Mouse (Mus musculus): ENCODE measurements around the gene Myo16.

The Myo16 gene

DNA sequence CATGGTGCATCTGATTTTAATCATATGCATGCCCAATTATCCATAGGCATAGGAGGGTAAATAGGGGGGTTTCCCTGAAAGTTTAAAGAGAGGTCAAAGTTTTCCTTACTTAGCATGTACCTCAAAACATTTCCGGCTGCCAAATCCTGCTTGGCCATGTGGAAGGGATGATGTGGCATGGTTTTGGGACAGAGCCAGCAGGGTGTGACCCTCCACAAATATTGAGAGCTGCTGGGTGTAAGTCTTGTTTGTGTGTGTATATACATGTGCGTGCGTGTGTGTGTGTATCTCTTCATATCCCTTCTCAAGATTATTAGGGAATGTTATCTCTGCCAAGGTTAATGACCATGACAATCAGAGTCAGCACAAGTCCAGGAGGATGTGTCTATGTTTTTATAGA is 150.3 kb downstream of the Myo16 start:
- DNase-seq (ENCODE audit: low spot score in 2 of 2), result no peak

GRCm38 (mm10) chr8:10304721-10305120 is 151.0 kb downstream of the Myo16 start:
- no peak for DNase-seq (ENCODE audit: low spot score in 2 of 2)

DNA sequence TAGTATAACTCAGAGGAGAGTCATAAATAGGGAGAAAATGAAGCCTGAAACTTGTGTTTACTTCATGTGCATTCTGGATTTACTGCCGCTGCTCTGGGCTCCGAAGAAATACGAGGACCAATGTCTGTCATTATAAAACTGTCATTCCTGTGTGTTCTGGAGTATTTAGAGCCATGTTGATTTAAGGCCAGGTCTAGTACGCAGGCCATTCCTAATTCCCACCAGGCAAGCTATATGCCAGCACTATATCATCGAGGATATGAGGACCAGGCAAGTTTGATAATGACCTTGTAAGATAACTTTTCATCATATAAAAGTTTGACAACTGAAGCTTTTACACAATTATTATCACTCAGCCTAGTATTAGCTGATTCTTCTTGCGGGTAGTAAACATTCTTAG is 153.6 kb downstream of the Myo16 start:
- DNase-seq (ENCODE audit: low spot score in 2 of 2), result no peak

DNA sequence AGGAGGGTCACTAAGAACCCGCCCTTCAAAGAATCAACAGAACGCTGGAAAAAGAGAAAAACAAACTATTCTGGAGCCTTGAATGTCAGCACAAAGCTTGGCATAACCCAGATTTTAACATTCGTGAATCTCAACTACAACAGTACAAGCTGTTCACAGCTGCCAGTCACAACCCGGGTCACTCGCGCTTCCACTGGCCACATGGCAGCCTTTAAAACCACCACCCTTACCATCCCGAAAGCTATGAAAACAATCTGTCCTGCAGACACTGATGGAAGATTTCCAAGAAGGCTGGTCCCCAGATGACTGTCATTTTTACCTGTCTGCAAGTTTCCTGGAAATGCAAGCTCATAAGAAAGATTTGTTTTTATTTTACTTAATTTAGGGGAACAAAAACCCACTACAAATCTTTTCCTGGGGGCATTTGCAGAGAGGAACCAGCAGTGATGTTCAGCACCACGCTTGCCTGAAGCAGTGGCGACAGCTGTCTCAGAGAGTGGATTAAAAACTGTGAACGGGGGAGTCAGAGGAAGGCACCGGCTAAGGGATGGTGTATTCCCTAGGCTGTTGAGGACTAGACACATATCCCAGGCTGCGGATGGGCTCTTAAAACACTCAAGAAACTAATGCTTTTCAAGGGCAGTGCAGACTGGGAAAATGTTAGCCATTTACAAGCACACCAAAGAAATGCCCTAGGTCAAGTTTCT is 154.2 kb downstream of the Myo16 start:
- DNase-seq (ENCODE audit: low spot score in 2 of 2), result no peak

DNA sequence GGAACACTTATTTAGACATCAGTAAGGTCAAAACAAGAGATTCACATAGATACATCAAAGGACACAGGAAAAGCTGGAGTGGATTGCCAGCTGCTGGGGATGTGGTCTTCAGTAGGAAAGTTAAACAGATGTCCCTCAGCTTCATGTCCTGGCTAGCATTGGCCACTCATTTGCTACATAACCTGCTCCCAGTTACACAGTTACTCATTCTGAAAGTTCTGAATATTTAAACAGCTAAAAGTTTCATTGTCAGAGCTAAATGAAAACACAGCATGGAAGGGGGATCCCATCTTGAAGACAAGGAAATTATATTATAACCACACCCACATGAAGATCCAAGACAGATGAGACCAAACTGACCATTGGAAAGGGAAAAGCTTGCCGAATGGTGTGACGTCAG is 156.8 kb downstream of the Myo16 start:
- DNase-seq (ENCODE audit: low spot score in 2 of 2), result no peak

DNA sequence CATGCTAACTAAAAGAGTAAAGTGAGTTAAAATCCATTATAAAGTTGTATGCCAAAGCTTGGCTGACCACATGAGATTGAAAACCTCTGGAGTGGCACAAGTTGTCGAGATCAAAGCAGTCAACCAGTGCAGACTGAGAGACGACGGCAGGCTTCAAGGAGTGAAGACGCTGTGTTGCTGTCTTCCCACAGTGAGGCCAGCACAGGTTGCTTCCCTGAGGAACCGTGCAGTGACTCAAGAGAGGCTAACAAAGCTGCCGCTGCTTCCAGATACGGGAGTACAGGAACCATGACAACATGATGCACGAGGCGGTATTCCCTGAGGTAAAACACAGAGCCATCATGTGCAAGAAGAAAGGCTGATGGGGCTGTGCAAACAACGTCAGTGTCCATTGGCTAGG is 158.6 kb downstream of the Myo16 start:
- DNase-seq (ENCODE audit: low spot score in 2 of 2), result no peak

- no peak for DNase-seq (ENCODE audit: low spot score in 2 of 2)
These were observed 162.5 kb downstream of the Myo16 start for GRCm38 (mm10) chr8:10316201-10316600.

DNA sequence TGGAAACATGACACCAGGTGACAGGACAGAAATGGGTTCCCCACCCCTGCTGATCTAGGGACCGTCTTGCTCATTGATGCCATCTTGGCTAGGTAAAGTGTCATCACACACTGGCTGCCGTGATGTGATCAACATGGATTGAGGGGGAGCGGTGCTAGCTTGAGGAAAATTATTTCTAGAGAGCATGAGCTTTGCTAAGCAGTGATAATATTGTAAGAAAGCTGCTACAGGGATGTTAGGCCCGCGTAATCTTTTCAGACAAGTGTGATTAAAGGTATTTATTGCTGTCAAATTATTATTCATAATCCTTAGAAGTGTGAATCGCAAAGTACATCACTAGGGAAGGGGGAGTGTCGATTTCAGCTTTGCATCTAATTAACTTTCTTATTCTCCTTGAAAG is 164.4 kb downstream of the Myo16 start:
- DNase-seq (ENCODE audit: low spot score in 2 of 2), result no peak

GRCm38 (mm10) chr8:10350451-10350850 is 196.7 kb downstream of the Myo16 start:
- DNase-seq (ENCODE audit: low spot score in 2 of 2), result no peak

DNA sequence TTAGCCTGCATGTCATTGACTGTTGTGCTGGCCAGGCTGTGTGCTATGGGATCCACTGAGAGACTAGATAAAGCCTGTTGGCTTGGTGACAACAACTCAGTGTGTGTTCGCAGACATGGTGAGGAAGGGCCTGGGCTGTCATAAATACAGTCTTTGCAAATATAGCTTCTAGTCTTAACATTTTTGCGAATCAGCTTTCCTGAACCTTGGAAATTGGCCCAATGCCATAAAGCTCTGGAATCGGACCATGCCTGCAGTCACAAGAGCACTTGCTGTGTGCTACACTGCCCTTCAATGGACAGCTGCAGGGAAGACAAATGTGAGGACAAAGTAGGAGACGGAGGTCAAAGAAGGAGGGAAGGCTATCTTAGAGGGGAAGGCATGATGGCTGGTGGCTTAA is 205.0 kb downstream of the Myo16 start:
- no peak for DNase-seq (ENCODE audit: low spot score in 2 of 2)

DNA sequence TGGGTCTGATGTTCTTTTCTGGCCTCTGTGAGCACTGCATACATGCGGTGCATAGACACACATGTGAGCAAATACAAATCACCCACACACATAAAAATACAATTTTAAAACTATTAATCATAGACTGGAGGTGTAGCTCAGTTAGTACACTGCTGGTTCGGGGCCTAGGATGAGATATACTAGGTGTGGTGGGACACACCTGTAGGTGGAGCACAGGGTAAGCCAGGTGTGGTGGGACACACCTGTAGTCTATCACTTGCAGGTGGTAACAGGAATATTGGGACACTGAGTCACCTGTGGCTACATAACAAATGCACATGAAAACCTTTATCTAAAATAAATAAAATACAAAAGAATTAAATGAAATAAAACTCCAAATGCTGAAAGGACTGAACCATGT is 209.2 kb downstream of the Myo16 start:
- DNase-seq (ENCODE audit: low spot score in 2 of 2), result no peak

GRCm38 (mm10) chr8:10363654-10364406 is 210.1 kb downstream of the Myo16 start:
- no peak for DNase-seq (ENCODE audit: low spot score in 2 of 2)

DNA sequence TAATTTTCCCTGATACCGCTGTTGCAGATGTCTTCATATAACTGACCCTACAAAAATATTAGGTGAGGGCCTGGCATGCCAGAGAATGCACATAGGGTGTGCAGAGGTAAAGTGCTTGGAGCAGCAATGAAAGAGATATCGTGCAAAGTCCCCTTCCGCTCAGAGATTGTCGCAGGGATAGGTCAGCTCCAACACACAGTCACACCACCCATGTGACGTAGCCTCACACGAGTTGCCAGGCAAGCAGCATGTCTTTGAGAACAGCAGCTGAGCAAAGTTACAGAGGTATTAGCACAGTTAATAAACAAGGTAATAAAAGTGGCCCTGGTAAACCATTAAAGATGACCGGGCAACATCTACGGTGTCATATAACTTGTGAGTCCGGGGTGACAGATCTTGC is 212.4 kb downstream of the Myo16 start:
- no peak for DNase-seq (ENCODE audit: low spot score in 2 of 2)

DNA sequence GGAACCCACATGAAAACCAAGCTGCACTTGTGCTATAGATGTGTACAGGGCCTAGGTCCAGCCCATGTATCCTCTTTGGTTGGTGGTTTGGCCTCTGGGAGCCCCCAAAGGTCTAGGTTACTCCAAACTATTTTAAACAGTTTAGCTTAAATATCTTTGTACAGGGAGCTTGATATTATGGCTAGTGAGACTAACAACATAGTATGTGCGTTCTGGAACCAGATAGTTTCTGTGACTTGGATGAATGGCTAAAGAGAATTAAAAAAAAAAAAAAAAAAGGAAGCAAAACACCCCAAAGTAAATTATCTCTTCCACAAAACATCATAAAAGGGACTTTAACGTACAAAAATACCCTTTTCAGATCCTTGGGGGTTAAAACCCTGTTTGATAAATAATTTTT is 218.9 kb downstream of the Myo16 start:
- no peak for DNase-seq (ENCODE audit: low spot score in 2 of 2)

- peak; percentile 40 to 62 for DNase-seq (ENCODE audit: low spot score in 2 of 2)
These were observed 233.4 kb downstream of the Myo16 start for GRCm38 (mm10) chr8:10387143-10387542.

DNA sequence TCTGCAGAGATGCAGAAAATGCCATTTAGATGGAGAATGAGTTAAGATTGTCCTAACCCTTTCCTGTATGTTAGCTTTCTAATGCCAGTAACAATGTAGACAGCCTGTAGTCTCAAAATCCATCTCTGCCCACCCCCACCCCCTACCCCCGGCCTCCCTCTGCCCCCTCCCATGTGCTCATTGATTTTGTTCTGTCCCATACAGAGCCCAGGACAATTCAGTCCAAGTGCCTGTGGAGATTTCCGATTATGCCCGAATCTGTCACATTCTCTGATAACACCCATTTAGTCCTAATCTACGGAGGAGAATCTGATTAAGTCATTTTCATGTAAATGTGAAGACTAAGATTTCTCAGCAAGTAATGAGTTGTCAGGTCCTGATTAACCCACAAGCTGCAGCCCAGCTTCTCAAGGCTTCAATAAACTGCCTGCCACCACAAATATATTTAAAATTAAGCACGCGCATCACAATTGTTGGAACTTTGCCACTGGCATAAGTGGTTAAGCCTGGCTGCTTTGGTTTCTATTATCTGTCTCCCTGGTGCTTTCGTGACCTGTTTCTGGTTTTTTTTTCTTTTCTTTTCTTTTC is 237.5 kb downstream of the Myo16 start:
- DNase-seq (ENCODE audit: low spot score in 2 of 2), result no peak

DNA sequence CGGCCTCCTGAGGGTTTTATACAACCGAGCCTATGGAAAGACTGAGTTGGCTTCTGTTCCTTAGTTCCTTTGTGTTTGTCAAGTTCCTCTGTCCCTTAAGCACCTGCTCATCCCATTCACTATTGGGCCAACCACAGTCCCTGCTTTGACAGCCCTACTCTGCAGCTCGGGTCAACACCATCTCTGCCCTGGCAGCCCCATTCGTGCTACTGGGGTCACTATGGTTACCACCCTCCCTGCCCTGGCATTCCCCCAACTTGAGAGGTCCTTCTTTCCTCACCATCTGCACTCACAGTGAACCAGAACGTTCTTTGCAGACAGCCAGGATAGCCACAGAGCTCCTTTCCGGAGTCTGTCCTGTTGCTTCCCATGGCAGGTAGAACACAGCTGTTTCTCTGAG is 238.2 kb downstream of the Myo16 start:
- DNase-seq (ENCODE audit: low spot score in 2 of 2), result no peak

DNA sequence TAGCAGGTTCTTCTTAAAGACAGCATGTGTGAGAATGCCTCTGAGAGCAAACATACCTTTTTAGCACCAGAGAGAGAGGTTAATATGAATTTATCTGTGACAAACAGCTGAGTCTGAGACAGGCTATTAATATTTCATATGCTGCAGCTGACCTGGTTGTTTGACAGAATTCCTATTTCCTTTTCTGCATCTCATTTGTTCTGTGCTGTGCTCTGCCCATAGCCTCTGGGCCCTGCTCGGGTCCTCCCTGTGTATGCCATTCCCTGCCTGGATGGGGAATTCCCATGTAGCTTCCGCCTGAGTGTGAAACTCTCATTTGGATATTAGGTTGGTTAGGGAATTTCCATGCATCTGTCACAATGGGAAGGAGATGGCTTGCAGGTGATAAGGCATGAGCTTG is 240.8 kb downstream of the Myo16 start:
- DNase-seq (ENCODE audit: low spot score in 2 of 2), result no peak

- no peak for DNase-seq (ENCODE audit: low spot score in 2 of 2)
These were observed 241.4 kb downstream of the Myo16 start for GRCm38 (mm10) chr8:10395146-10395545.

- peak in 1 of 2 experiments; percentile 33 for DNase-seq (ENCODE audit: low spot score in 2 of 2)
These were observed 248.9 kb downstream of the Myo16 start for GRCm38 (mm10) chr8:10402606-10403005.

- DNase-seq (ENCODE audit: low spot score in 2 of 2), result no peak
These were observed 251.8 kb downstream of the Myo16 start for GRCm38 (mm10) chr8:10405469-10405868.

GRCm38 (mm10) chr8:10409043-10409442 is 255.3 kb downstream of the Myo16 start:
- no peak for DNase-seq (ENCODE audit: low spot score in 2 of 2)

DNA sequence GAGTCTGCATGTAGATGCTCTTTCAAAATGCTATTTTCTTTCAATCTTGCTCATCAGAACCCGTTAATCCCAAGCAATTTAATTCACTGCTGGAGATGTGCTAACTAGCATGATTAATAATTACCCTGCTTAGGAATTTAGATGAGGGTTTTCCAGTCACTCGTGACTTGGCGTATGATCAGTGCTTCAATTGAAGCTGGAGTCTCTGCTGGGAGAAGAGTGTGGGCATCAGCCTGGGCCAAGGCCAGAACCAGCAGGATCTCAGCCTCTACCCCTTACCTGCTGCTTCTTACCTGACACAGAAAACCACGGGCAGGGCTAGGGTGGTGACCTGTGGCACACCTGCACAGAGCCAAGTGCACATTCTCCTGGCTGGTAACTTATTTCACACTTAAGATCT is 257.8 kb downstream of the Myo16 start:
- DNase-seq (ENCODE audit: low spot score in 2 of 2), result no peak
